Comparison of ENCODE assay signal across 8 mouse cellular contexts in genomic region chr9:47529182-47529581, GRCm38 (mm10). TPM values are rescaled to one million over a fixed set of nuclear protein-coding genes. Genes with fewer than 3 reads are reported as not detected.
DNase-seq lines count a peak whose midpoint lies in the region; ATAC-seq and TF ChIP-seq lines count a peak whose summit lies in the region.

No protein-coding gene starts in this region.

- H3K27ac ChIP-seq in kidney, embryonic 14.5 days (ENCODE audit: low read depth, low read length) = no peak overlapping the region; the same call in 1 of the 2 replicates
- H3K27ac ChIP-seq in embryonic facial prominence, embryonic 10.5 days (replicated peaks) = peak overlapping the region; percentile 93
- H3K27ac ChIP-seq in hindbrain, postnatal 0 days = peak overlapping the region; percentile 88; the same call in 1 of the 2 replicates
- peak overlapping the region; percentile 95 for H3K27ac ChIP-seq in midbrain, embryonic 16.5 days (ENCODE audit: low read length)

- H3K9ac ChIP-seq in kidney, embryonic 14.5 days (ENCODE audit: low read depth, low read length) = peak overlapping the region; percentile 70; the same call in 1 of the 2 replicates
- no peak overlapping the region; the same call in 1 of the 2 replicates for H3K9ac ChIP-seq in hindbrain, postnatal 0 days (replicated peaks; ENCODE audit: low read length)
- H3K9ac ChIP-seq in midbrain, embryonic 16.5 days (ENCODE audit: low read depth, low read length) = peak overlapping the region; percentile 76

- no peak for TF ChIP-seq CTCF in hindbrain, postnatal 0 days (IDR thresholded peaks at IDR 0.05; ENCODE audit: low read depth)

- no peaks in the 10 kb centered on the region for H3K36me3 ChIP-seq in kidney, embryonic 14.5 days (ENCODE audit: control insufficient read depth, insufficient read depth, low read length)
- no peaks in the 10 kb centered on the region for H3K36me3 ChIP-seq in embryonic facial prominence, embryonic 10.5 days (replicated peaks)
- H3K36me3 ChIP-seq in hindbrain, postnatal 0 days (ENCODE audit: insufficient read depth, low read length) = no peaks in the 10 kb centered on the region
- H3K36me3 ChIP-seq in midbrain, embryonic 16.5 days (ENCODE audit: control insufficient read depth, insufficient read depth, low read length) = no peaks in the 10 kb centered on the region

- H3K4me3 ChIP-seq in kidney, embryonic 14.5 days (ENCODE audit: low read length) = peak overlapping the region; percentile 80
- H3K4me3 ChIP-seq in embryonic facial prominence, embryonic 10.5 days = peak overlapping the region; percentile 89
- peak overlapping the region; percentile 70 for H3K4me3 ChIP-seq in hindbrain, postnatal 0 days (ENCODE audit: low read length)
- peak overlapping the region; percentile 76 for H3K4me3 ChIP-seq in midbrain, embryonic 16.5 days (ENCODE audit: low read depth, low read length)

- H3K9me3 ChIP-seq in kidney, embryonic 14.5 days (ENCODE audit: control insufficient read depth, low read length) = no peaks in the 10 kb centered on the region
- H3K9me3 ChIP-seq in embryonic facial prominence, embryonic 10.5 days = no peaks in the 10 kb centered on the region
- H3K9me3 ChIP-seq in hindbrain, postnatal 0 days (ENCODE audit: low read length) = no peaks in the 10 kb centered on the region
- H3K9me3 ChIP-seq in midbrain, embryonic 16.5 days (replicated peaks; ENCODE audit: control insufficient read depth, low read length, poor library complexity, severe bottlenecking) = no peaks in the 10 kb centered on the region

- 2% methylated on average over 11 of the region's 11 CpGs for WGBS in kidney, embryonic 14.5 days
- WGBS in embryonic facial prominence, embryonic 10.5 days = 2% methylated on average over 11 of the region's 11 CpGs
- 5% methylated on average over 11 of the region's 11 CpGs for WGBS in hindbrain, postnatal 0 days
- 6% methylated on average over 11 of the region's 11 CpGs for WGBS in midbrain, embryonic 16.5 days

- 0 out of 2 replicates have a peak, but pooled peaks cover 6% of the 10 kb centered on the region for H3K27me3 ChIP-seq in kidney, embryonic 14.5 days (ENCODE audit: control insufficient read depth, insufficient read depth, low read length)
- peaks cover 19% of the 10 kb centered on the region for H3K27me3 ChIP-seq in embryonic facial prominence, embryonic 10.5 days (replicated peaks; ENCODE audit: low read depth, poor library complexity, severe bottlenecking)
- H3K27me3 ChIP-seq in hindbrain, postnatal 0 days (ENCODE audit: insufficient read depth, low read length) = no peaks in the 10 kb centered on the region
- H3K27me3 ChIP-seq in midbrain, embryonic 16.5 days (ENCODE audit: control insufficient read depth, insufficient read depth, low read depth, low read length) = no peaks in the 10 kb centered on the region

- intact Hi-C loops in gastrocnemius, postnatal 14 days (cut with DNase I; ENCODE audit: low total_unique reads) = no loop called here

- no peak for DNase-seq in kidney, adult 11 months
- no peak for DNase-seq in embryonic facial prominence, embryonic 10.5 days (ENCODE audit: low spot score)
- no peak for DNase-seq in hindbrain, postnatal 0 days (ENCODE audit: low spot score)
- no peak for DNase-seq in gastrocnemius, postnatal 14 days
- DNase-seq in adrenal gland, postnatal 4 days (ENCODE audit: low spot score in 2 of 2) = no peak
- DNase-seq in kidney, postnatal 4 days = no peak

- ATAC-seq in kidney, embryonic 14.5 days (ENCODE audit: low FRiP score, low TSS enrichment) = no peak
- no peak for ATAC-seq in hindbrain, postnatal 0 days
- no peak for ATAC-seq in midbrain, embryonic 16.5 days

- H3K4me1 ChIP-seq in kidney, embryonic 14.5 days (ENCODE audit: control insufficient read depth, insufficient read depth, low read length) = peaks cover 3% of the 10 kb centered on the region; the same call in 1 of the 2 replicates
- H3K4me1 ChIP-seq in embryonic facial prominence, embryonic 10.5 days = peaks cover 40% of the 10 kb centered on the region
- peaks cover 7% of the 10 kb centered on the region; the same call in 1 of the 2 replicates for H3K4me1 ChIP-seq in hindbrain, postnatal 0 days (ENCODE audit: insufficient read depth, low read length)
- H3K4me1 ChIP-seq in midbrain, embryonic 16.5 days (ENCODE audit: control insufficient read depth, insufficient read depth, low read length) = peaks cover 19% of the 10 kb centered on the region

- peak overlapping the region; percentile 86 for H3K4me2 ChIP-seq in kidney, embryonic 14.5 days (replicated peaks; ENCODE audit: low read depth, low read length)
- peak overlapping the region; percentile 83 for H3K4me2 ChIP-seq in hindbrain, postnatal 0 days (ENCODE audit: low read depth, low read length)
- peak overlapping the region; percentile 70 for H3K4me2 ChIP-seq in midbrain, embryonic 16.5 days (ENCODE audit: low read length)

RNA-seq across cellular contexts. Expression of gene Cadm1, which starts 0.8 kb away (rescaled TPM):
- 66.3 and 92.1 TPM in 2 replicates for polyA plus RNA-seq in kidney, embryonic 14.5 days (2014; fragmentation: Nextera tagmentation; extraction: Ambion mirVana)
- 119 and 120 TPM in 2 replicates for polyA plus RNA-seq in embryonic facial prominence, embryonic 10.5 days (2016; fragmentation: Nextera tagmentation; extraction: Ambion mirVana)
- 115 and 117 TPM in 2 replicates for total RNA-seq in hindbrain, postnatal 0 days (2014; rRNA removed)
- 187 and 203 TPM in 2 replicates for polyA plus RNA-seq in hindbrain, postnatal 0 days (2015; fragmentation: Nextera tagmentation; extraction: Ambion mirVana)
- polyA plus RNA-seq in midbrain, embryonic 16.5 days (2015; fragmentation: Nextera tagmentation; extraction: Ambion mirVana) = 332 and 364 TPM in 2 replicates
- total RNA-seq in gastrocnemius, postnatal 14 days (2021) = 1 to 10 TPM; 3.3 to 4.8 TPM
- total RNA-seq in adrenal gland, postnatal 4 days (2021) = 10 to 100 TPM; 60.4 to 67.9 TPM
